Mouse (Mus musculus) megakaryocyte progenitor cell, adult 5-6 weeks (primary cell): ENCODE data around the gene Pef1. TPM values are rescaled to one million over a fixed set of nuclear protein-coding genes. Genes with fewer than 3 reads are reported as not detected.

Experiments
- ATAC-seq: replicated peaks from 2 replicates; pipeline ENCODE4 v1.8.0; 2016; ENCODE audit warnings: mild to moderate bottlenecking, moderate TSS enrichment, inconsistent platforms; ENCODE audit not compliant: poor library complexity
- total RNA-seq, 2 experiments: library from RNA; stranded (forward) in 1 of 2; stranded (reverse) in 1 of 2; fragments of 157-497, 149-512 nt in 1 of 2; fragments of 200-1000 nt in 1 of 2; gene quantifications; 2 replicates each; pipeline versions ENCODE4 v1.2.3 to v1.2.4; 2015 to 2017

The Pef1 gene
- total RNA-seq (2015) (39.4 and 51.8 TPM in 2 replicates), total RNA-seq (2017) (11.8 and 15.5 TPM in 2 replicates)

DNA sequence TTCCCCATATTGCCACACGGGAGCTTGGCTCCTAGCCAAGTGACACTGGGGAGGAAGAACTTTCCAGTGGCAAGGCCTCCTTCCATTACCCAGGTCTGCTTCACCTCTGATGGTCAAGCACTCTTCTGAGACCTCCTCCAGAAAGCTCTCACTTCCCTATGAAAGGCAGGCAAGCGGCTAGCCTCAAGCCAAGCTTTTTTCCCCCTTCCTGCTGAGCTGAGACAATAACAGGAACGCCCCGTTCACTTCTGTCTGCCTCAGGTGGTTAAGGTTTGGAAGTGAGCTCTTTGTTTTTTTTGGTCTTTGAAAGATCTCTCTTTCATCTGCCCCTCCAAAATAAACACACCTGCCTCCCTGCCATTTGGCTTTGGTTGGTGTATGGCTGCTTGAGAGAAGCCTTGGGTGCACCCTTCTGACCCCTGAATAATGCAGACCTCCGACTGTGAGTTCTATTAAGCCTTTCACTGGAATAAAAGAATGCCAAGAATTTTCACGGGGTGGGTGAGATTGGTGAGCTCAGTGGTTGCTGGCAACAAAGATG is at the start of gene Pef1:
Gene Pef1 (plus strand): TSS at position 448 of the 541 bp plus-strand sequence.
- peak; percentile 29; the same call in 1 of the 2 replicates for ATAC-seq

DNA sequence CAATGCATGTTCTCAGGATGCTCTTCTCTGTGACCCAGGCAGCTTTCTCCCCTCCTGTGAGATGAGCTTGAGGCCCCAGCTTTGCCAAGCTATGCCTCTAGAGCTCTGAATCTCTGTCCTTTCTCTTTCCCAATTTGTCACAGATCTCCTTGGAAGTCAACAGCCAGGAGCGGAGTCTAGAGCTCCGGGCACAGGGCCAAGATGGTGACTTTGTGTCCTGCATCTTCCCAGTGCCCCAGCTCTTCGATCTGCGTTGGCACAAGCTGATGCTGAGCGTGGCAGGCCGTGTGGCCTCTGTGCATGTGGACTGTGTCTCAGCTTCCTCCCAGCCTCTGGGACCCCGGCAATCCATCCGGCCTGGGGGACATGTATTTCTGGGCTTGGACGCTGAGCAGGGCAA is 49.2 kb upstream of the Pef1 start:
- ATAC-seq, result no peak

DNA sequence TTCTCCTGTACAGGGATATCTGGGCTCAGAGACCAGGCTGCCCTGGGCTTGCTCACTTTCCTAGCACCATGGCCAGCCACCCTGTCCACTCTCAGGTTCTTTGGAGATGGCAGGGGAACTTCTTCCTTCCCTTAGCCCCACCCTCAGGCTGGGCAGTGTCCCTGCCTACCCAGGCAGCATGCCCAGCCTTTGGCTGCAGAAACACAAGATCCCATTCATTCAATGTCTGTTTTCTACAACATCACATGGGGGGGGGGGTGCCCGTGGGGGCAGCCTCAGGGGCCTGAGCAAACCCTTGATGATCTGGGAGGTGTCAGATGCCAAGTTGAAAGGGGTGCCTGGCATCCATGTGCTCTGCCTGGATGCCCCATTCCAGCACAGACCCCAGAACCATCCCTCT is 47.6 kb upstream of the Pef1 start:
- ATAC-seq, result no peak

DNA sequence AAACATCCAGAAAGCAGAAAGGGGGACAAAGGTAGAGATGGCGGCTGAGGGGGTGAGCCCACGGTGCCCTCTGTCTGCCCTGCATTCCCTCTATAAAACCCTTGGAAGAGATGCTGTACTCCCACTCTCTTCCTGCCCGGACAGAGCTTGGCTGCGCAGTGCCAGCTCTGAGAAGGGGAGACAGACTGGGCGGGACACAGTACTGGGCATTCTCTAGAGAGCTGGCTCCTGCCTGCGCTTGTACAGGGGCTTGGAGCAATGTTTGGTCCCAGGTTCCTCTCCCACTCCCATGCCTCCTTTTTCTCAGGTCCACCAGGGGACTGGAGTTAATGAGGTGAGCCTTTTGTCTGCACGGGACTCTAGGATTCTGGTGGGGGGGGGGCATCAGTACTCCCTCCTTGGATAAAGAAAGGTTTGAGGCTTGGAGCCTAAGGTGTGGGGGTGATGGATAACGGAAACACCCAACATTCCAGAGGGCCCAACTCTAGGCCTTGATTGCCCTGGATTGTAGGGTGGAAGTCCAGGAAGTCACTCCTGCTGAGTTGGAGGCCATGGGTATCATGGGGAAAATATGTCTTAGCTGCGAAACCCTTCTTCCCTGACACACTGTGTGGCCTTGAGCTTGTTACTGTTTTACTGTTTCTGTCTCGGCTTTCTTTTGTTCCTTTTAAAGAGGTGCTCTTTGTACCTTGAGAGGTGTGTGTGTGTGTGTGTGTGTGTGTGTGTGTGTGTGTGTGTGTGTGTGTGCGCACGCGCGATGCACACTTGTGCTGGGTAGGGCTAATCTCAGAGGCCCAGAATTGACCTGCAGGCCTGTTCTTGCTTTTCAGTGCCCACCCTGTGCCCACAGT is 47.0 kb upstream of the Pef1 start:
- ATAC-seq, result no peak

DNA sequence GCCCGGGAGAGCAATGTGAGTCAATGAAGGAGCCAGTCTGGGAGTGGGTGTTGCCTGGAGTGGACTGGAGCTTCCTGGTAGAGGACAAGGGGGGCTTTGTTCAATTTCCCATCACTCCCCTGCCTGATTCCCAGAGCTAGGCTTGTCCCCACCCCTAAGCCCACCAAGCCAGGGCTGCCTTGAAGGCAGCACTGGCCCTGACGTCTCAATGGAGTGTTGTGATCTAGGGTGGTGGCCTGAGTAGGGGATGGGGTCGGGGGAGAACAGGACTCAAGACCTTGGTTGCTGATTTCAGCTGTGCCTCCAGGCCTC is 46.4 kb upstream of the Pef1 start:
- ATAC-seq, result no peak

DNA sequence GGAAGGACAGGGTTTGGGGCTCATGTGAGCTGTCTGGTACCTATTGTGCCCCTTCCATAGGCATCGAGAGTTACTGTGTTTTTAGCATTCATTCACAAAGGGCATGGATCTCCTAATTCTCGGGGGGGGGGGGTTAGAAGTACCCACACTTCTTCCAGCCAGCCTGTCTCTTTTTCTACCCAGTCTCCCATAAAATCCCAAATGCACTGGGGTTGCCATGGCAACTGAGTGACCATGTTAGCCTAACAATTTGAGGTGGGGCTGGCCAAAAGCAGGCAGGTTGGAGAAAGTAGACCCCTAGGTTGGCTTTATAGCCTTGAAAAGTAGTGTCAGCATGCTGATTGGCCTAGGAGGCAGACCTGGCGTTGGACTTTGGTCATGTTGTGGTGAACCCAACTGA is 45.9 kb upstream of the Pef1 start:
- no peak for ATAC-seq

DNA sequence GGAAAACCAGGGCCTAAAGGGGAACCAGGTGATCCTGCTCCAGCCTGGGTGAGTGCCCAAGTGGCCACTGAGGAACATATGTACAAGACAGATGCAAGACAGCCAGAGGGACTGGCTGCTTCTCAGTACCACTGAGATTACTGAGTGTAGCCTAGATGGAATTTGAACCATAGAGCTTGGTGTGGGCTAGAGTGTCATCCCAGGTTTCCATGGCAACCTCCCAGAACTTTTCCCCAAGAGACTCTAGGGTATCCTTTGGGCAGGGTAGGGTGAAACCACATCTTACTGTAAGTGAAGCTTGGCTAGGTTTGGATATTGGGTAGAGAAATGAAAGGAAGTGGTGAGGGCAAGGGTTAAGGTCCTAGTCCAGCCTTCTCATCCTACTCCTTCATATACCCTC is 41.4 kb upstream of the Pef1 start:
- ATAC-seq, result no peak

DNA sequence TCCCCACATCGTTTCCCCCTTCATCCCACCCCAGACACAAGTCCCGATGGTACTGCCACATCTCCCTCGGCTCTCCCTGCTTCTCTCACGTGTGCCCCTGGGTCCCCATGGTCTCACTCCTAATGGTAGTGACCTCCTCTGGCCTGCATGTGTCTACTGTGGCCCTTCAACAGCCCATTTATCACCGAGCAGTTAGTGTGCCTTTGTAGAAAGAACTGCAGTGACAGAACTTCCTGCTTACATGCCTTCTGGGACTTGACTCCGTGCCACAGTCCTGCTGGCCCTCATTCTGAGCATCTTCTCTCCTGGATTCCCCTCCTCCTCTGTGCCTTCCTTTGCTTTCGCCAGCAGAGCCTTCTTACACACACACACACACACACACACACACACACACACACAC is 39.2 kb upstream of the Pef1 start:
- no peak for ATAC-seq

DNA sequence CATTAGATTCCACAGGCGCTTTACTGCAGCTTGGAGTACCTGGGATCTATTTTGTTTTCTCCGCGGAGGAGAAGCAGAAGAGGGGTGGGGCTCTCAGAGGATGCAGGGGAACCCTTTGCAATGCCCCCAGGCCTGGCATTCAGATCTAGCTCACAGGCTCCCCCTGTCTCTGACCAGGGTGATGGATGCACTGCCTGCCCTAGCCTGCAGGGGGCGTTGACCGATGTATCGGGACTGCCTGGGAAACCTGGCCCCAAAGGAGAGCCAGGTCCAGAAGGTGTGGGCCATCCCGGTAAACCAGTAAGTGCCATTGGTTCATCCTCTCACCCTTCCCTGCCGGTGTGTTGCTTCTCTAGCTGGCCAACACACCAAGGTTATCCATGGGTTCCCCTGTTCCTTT is 35.5 kb upstream of the Pef1 start:
- ATAC-seq, result peak; percentile 71; the same call in 1 of the 2 replicates

DNA sequence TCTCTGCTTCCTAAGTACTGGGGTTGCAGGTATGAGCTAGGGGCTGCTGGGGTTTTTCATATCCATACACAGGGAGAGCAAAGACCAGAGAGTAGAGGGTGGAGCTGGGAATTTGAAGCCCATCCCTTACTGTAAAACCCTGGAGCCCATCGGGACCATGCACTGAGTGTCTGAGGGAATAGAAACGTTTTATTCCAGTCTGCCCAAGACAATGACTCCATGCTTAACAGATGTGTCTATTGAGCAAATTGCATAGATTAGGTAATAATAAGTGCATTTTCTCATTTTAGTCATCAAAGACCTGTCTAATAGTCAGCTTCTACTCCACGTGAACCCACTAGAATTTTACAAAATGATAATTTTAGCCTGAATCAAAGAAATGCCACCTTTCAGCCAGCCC is 31.8 kb upstream of the Pef1 start:
- no peak for ATAC-seq

DNA sequence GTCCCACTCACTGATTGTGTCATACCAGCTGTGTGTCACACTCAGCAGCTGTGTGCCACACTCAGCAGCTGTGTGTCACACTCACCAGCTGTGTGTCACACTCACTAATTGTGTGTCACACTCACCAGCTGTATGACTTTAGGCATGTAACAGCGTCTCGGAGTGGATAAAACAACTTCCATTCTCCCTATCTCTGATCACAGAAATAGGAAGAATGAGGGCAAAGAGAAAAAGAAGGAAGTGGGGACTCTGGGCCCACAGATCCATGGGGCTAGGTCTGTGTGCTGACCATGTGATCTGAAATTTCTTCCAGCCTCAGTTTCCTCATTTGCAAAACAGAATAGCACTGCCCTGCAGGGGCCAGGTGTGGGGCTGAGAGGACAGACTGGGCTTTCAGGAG is 30.6 kb upstream of the Pef1 start:
- ATAC-seq, result no peak

DNA sequence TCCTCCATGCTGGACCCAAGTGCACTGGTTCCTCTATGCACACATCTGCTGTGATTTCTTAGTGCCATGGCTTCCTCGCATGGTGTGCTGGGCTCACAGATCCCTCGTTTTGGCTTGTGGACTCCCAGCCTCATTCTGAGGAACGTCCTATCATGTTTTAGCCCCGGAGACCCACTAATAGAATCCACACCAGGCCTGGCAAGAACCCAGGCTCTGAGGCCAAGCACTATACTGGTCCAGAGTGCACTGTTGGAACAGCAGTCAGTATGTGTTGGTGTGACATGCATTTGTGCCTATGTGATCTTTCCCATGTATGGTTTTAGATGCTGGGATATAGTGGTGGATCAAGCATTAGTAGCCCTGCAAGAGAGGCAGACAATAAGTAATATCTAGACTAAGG is 29.0 kb upstream of the Pef1 start:
- no peak for ATAC-seq

DNA sequence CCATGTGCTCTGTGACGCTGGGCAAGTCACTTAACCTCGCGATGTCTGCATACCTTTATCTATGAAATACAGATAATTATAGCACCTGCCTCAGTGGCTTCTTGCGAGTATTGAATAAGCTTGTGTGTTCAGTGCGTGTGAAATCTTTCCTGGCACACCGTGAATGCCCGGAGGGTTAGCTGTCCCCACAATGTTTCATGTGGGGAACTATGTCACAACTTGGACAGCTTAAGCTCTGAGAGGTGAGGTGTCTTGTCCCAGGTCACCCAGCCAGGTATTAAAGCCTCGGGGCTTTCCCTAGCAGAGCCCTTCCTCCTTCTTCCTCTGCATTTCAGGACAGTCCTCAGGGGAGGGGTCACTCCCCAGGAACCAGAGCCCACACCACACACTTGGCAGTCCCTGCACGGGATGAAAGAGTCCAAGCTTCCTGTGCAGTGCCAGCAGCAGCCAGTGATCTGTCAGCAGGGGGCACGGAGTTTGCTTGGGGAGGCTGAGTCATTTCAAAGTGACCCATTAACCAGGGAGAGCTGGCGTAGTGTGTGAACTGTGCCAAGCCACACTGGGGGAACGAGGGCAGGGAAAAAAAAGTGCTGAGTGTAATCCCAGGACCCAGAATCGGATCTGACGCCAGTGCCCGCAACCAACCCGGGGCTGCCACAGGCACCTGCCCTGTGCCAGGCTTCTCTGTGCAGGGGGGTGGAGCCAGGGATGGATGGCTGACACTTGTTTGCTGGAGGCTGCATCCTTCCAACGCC is 27.4 kb upstream of the Pef1 start:
- peak; percentile 76 for ATAC-seq

DNA sequence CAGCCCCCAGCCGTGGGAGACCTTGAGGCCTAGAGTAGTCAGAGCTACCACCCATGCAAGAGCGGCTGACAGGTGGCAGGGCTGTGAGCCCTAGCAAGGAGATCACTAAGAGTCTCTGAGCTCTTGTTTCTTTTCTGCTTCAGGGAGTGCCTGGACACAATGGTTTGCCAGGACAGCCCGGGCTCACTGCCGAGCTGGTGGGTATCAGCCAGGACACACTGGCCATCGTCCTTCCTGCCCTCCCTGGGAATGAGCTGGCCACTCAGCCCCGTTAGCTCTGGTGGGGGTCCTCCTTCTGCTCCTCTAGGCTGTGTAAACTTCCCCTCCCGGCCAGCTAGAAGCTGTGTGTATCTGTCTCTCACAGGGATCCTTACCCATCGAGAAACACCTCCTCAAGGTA is 25.5 kb upstream of the Pef1 start:
- ATAC-seq, result no peak

DNA sequence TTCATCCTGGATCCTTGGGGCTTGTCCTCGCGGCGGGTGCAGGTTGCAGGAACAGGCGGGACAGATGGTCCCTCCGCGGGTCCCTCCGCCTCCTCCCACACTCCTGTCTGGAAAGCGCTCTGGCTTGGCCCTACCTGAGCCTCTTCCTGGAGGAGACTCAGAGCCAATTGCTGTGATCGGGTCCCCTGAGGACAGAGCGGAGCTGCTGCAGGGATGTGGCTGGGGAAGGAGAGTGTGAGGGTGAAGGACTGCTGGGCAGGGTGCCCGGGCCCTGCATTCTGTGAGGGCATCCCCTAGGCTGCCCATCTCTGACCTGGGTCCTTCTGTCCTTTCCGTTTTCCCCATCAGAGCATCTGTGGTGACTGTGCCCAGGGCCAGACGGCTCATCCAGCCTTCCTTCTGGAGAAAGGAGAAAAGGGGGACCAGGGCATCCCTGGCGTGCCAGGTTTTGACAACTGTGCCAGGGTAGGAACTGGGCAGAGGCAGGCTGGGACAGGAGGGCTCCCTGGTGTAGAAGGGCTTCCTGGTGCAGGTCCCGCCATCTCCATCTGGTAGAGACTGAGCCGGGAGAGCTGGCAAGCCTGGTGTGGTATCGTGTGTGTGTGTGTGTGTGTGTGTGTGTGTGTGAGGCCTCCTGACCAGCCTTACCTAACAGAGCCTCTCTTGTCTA is 23.4 kb upstream of the Pef1 start:
- ATAC-seq, result no peak

DNA sequence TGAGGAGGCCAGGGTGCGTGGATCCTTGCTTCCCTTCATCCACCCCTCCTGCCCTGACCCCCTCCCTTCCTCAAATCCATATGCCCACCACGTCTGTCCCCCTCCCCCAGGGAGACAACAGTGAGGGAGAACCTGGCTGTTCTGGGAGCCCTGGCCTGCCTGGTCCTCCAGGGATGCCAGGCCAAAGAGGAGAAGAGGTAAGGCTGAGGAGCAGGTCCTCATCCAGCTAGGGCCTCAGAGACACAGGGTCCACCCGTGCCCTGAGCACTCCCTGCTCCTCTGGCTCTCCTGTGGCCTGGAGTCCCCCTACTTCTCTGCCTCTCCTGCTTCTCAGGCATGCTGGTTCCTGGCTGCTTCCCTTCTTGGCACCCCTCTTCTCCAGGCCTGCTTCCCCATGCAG is 22.8 kb upstream of the Pef1 start:
- no peak for ATAC-seq

DNA sequence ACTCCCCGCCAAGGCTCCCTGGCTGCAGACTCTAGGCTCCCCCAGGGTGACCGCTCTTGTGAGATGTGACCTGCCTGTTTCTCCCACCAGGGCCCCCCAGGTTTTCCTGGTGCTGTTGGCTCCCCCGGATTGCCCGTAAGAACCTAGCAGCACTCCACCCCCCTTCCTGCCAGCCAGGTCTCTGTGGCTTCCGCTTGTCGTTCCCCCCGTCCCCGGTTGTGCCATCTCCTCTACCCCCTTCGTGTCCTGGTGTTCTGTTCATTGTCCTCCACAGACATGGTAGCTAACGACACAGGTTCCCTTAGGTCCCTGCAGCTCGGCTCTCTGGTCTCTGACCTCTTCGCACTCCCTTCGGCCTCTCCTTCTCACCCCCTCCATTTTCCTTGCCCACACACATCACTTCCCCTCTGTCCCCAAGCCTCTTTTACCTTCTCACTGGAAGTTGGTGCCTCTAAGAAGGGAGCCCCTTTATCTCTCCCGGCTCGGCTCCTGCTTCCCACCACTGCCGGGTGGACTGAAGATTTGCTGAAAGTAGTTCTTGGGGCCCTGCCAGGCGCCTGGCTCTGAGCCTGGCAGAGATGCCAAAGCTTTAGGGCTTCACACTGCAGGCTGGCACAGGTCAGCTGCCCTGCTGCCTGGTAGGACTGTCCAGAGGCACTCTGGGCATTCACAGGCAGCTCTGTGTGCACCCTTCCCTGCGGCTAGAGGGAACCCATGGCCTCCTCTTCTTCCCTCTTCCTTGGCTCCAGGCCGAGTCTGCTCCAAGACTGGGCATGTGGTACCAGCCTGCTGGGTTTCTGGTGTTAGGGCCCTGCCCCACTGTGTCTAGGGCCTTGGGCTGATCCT is 20.8 kb upstream of the Pef1 start:
- peak; percentile 54 for ATAC-seq

DNA sequence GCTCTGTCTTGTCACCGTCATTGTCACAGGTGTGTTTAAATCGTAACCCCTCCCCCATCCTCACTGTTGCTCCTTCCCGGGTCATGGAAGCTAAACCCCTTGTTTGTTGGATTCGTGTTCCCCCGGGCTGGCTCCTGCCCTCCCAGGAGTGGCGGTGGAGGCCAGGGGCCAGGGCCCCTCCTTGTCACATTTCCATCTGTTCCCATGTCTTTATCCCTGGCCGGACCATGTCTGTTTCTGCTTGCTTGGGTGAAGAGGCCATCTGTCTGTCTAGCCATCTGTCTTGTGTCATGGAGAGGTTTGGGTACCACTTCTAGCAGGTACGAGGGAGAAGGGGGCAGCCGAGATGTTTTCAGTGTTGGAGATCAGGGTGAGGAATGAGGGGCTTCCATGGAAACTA is 20.1 kb upstream of the Pef1 start:
- ATAC-seq, result no peak

DNA sequence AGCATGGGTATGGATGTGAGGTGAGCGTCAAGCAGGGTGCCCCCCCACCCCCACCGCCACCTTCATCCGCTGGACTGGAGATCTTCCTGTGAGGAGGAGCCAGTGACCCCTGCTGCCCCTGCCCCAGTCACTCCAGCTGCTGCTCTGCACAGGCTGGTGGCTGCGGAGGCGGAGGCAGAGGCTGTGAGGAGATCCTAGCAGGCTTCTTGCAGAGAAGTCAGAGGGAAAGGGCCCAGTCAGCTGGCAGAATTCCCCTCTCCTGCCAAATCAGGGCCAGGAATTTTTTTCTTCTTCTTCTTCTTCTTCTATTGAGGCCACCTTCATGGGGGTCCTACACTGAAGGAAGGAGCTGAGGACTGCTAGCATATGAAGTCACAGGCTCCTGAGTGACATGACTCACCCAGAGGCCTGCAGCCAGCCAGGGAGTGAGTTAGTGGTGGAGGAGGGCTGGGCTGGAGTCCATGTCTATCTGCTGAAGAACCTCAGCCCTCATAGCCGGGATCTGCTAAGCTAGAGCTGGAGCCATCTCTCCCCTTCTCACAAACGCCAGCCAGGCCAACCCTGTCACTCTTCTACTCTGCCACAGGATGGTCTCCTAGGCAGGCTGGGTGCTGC is 17.9 kb upstream of the Pef1 start:
- ATAC-seq, result no peak

DNA sequence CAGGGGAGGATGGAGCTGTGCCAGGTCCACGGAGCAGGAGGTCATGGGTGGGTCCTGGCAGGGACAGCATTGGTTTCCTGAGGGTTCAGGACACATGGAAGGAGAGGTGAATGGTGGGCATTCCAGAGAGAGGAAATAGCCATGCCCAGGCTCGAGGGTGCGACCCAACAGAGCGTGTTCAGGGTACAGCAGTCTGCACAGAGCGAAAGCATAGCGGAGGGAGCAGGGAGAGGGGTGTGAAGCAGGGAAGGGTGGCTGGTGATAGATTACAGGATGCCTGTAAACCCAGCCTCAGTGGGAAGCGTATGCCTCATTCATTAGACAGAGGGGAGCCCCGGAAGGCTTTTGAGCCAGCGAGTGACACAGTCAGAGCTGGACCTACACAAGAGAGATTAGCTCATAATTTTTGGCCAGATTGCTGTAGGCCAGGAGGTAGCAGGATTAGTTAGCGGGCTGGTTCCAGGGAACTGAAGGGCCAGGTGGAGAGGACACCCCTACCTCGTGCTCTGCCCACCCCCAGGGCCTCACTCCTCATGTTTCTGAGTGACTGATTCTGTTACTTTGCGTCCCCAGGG is 17.0 kb upstream of the Pef1 start:
- ATAC-seq, result no peak
